Mouse (Mus musculus) CH12.LX (cell line): Measurements from ENCODE around the gene Ndufb4. TPM values are rescaled to one million over a fixed set of nuclear protein-coding genes. Genes with fewer than 3 reads are reported as not detected.

Source experiments
- DNase-seq: peaks from one replicate; pipeline ENCODE4 v3.0.0-alpha.2; 2013; ENCODE audit errors: extremely low read depth
- H3K27ac ChIP-seq: 2 replicates; pipeline ENCODE4 v1.5.1; 2012; ENCODE audit warnings: low read depth, mild to moderate bottlenecking, control low read depth, moderate library complexity; ENCODE audit not compliant: insufficient read depth
- H3K27me3 ChIP-seq: replicated peaks from 2 replicates; pipeline ENCODE3; 2012; ENCODE audit warnings: inconsistent platforms
- H3K36me3 ChIP-seq, 2 experiments: replicated peaks in 1 of 2; 2 replicates each; pipeline versions ENCODE3 to v1.6.1; 2012; ENCODE audit warnings: inconsistent platforms in 1 of 2, low read length in 1 of 2, mild to moderate bottlenecking in 1 of 2, mixed read lengths in 1 of 2, moderate library complexity in 1 of 2; ENCODE audit not compliant: control insufficient read depth in 1 of 2, insufficient read depth in 1 of 2
- H3K4me1 ChIP-seq, 2 experiments: 2 replicates each; pipeline ENCODE4 v1.6.1; 2012; ENCODE audit warnings: inconsistent platforms in 1 of 2, moderate library complexity in 1 of 2; ENCODE audit not compliant: insufficient read depth in 2 of 2, control insufficient read depth in 1 of 2
- H3K4me2 ChIP-seq: 2 replicates; pipeline ENCODE4 v1.6.1; 2012; ENCODE audit warnings: low read depth, mild to moderate bottlenecking, control low read depth; ENCODE audit not compliant: poor library complexity, insufficient read depth, severe bottlenecking
- H3K4me3 ChIP-seq, 3 experiments: fragments of 150-350 bp in 1 of 3; sonication (generic) in 1 of 3; replicated peaks in 1 of 3; 2 replicates each; pipeline versions ENCODE3 to v1.5.1; 2011 to 2012; ENCODE audit warnings: low read depth in 2 of 3, low read length in 2 of 3, mild to moderate bottlenecking in 2 of 3, moderate library complexity in 2 of 3, control low read depth in 1 of 3, improper control_type of control experiment in 1 of 3, inconsistent platforms in 1 of 3, mixed read lengths in 1 of 3; ENCODE audit not compliant: poor library complexity in 1 of 3
- H3K79me2 ChIP-seq: replicated peaks from 2 replicates; pipeline ENCODE4 v1.6.1; 2012; ENCODE audit warnings: mild to moderate bottlenecking, moderate library complexity; ENCODE audit not compliant: control insufficient read depth, poor library complexity, insufficient read depth, severe bottlenecking; ENCODE audit errors: extremely low read depth
- H3K9ac ChIP-seq: 2 replicates; pipeline ENCODE4 v1.6.1; 2012; ENCODE audit warnings: low read depth, mild to moderate bottlenecking, control low read depth, moderate library complexity; ENCODE audit not compliant: insufficient read depth
- H3K9me3 ChIP-seq: replicated peaks from 2 replicates; pipeline ENCODE3; 2012; ENCODE audit warnings: low read length, inconsistent platforms, mixed read lengths
- CTCF ChIP-seq, 2 experiments: IDR thresholded peaks in 1 of 2; conservative IDR thresholded peaks in 1 of 2; 2 replicates each; pipeline ENCODE4 v1.5.1; 2011 to 2012; ENCODE audit warnings: low read depth in 2 of 2, low read length in 2 of 2, improper control_type of control experiment in 1 of 2, inconsistent platforms in 1 of 2, mild to moderate bottlenecking in 1 of 2, moderate library complexity in 1 of 2
- ELF1 ChIP-seq: IDR thresholded peaks from 2 replicates; pipeline ENCODE4 v1.6.1; 2014; ENCODE audit warnings: low read depth, mild to moderate bottlenecking, inconsistent platforms, low read length, improper control_type of control experiment
- GABPA ChIP-seq: IDR thresholded peaks from 2 replicates; pipeline ENCODE4 v1.6.1; 2012; ENCODE audit warnings: low read depth, low read length, improper control_type of control experiment, inconsistent platforms; ENCODE audit not compliant: insufficient replicate concordance
- IRF4 ChIP-seq: IDR thresholded peaks from 2 replicates; pipeline ENCODE4 v1.6.1; 2014; ENCODE audit warnings: low read depth, mild to moderate bottlenecking, inconsistent platforms, low read length, improper control_type of control experiment
- JUN ChIP-seq: IDR thresholded peaks from 2 replicates; pipeline ENCODE4 v1.6.1; 2011; ENCODE audit warnings: low read depth, mild to moderate bottlenecking, low read length, improper control_type of control experiment, moderate library complexity; ENCODE audit not compliant: insufficient read depth
- JUND ChIP-seq: conservative IDR thresholded peaks from 2 replicates; pipeline ENCODE4 v1.6.1; 2011; ENCODE audit warnings: low read depth, low read length, improper control_type of control experiment
- KAT2A ChIP-seq: IDR thresholded peaks from 2 replicates; pipeline ENCODE4 v1.6.1; 2012; ENCODE audit warnings: low read length, improper control_type of control experiment, inconsistent platforms; ENCODE audit not compliant: insufficient replicate concordance
- MAFK ChIP-seq: IDR thresholded peaks from 2 replicates; pipeline ENCODE4 v1.6.1; 2011; ENCODE audit warnings: low read length, improper control_type of control experiment; ENCODE audit not compliant: insufficient replicate concordance
- MXI1 ChIP-seq: IDR thresholded peaks from 2 replicates; pipeline ENCODE4 v1.6.1; 2011; ENCODE audit warnings: mild to moderate bottlenecking, low read depth, low read length, improper control_type of control experiment
- NELFE ChIP-seq: IDR thresholded peaks from 2 replicates; pipeline ENCODE4 v1.6.1; 2011; ENCODE audit warnings: low read depth, low read length, improper control_type of control experiment
- NRF1 ChIP-seq: IDR thresholded peaks from 2 replicates; pipeline ENCODE4 v1.6.1; 2014; ENCODE audit warnings: low read depth, mild to moderate bottlenecking, inconsistent platforms, low read length, improper control_type of control experiment, moderate library complexity
- POLR2A ChIP-seq: IDR thresholded peaks from 2 replicates; pipeline ENCODE4 v1.6.1; 2011; ENCODE audit warnings: low read depth, mild to moderate bottlenecking, improper control_type of control experiment, low read length
- RAD21 ChIP-seq: IDR thresholded peaks from 2 replicates; pipeline ENCODE4 v1.6.1; 2011; ENCODE audit warnings: low read depth, mild to moderate bottlenecking, low read length, improper control_type of control experiment, moderate library complexity
- RCOR1 ChIP-seq: conservative IDR thresholded peaks from 2 replicates; pipeline ENCODE4 v1.6.1; 2012; ENCODE audit warnings: low read depth, mild to moderate bottlenecking, inconsistent platforms, low read length, improper control_type of control experiment
- SIN3A ChIP-seq: IDR thresholded peaks from 2 replicates; pipeline ENCODE4 v1.6.1; 2012; ENCODE audit warnings: low read length, improper control_type of control experiment, inconsistent platforms
- SMC3 ChIP-seq: IDR thresholded peaks from 2 replicates; pipeline ENCODE4 v1.6.1; 2011; ENCODE audit warnings: low read depth, low read length, improper control_type of control experiment
- TCF12 ChIP-seq: IDR thresholded peaks from 2 replicates; pipeline ENCODE4 v1.6.1; 2014; ENCODE audit warnings: low read depth, mild to moderate bottlenecking, inconsistent platforms, low read length, improper control_type of control experiment
- UBTF ChIP-seq: IDR thresholded peaks from 2 replicates; pipeline ENCODE4 v1.6.1; 2012; ENCODE audit warnings: low read depth, mild to moderate bottlenecking, inconsistent platforms, low read length, improper control_type of control experiment, moderate library complexity
- USF1 ChIP-seq: IDR thresholded peaks from 2 replicates; pipeline ENCODE4 v1.6.1; 2014; ENCODE audit warnings: low read depth, mild to moderate bottlenecking, inconsistent platforms, low read length, improper control_type of control experiment
- USF2 ChIP-seq: conservative IDR thresholded peaks from 2 replicates; pipeline ENCODE4 v1.6.1; 2011; ENCODE audit warnings: low read depth, low read length, improper control_type of control experiment
- ZC3H11A ChIP-seq: IDR thresholded peaks from 2 replicates; pipeline ENCODE4 v1.6.1; 2012; ENCODE audit warnings: low read depth, mild to moderate bottlenecking, inconsistent platforms, low read length, improper control_type of control experiment
- ZNF384 ChIP-seq: IDR thresholded peaks from 2 replicates; pipeline ENCODE4 v1.6.1; 2012; ENCODE audit warnings: low read depth, low read length, improper control_type of control experiment, inconsistent platforms
- dilution Hi-C: fragments of 300-500 bp; cut with MboI; formaldehyde crosslinking; loops from 2 replicates; pipeline ENCODE4 v1.14.3; 2020; ENCODE audit warnings: low sequenced_read_pairs; ENCODE audit not compliant: extremely low pct_unique_long_range_greater_than_20kb, extremely low pct_ligation_motif_present
- in situ Hi-C: fragments of 300-500 bp; cut with MboI; formaldehyde crosslinking; loops from 3 replicates; pipeline ENCODE4 v1.14.3; 2019; ENCODE audit warnings: low sequenced_read_pairs, low pct_ligation_motif_present, low pct_unique_long_range_greater_than_20kb, mixed read lengths
- polyA plus RNA-seq: library from polyadenylated mRNA; unstranded; fragments of >175 nt; gene quantifications from 2 replicates; pipeline ENCODE4 v1.2.1, GENCODE M21; 2012; ENCODE audit warnings: low read depth; ENCODE audit not compliant: insufficient read length
- total RNA-seq, 2 experiments: library from RNA; depleted of rRNA; stranded (reverse); fragments of 300-350 nt in 1 of 2; fragments of >200 nt in 1 of 2; gene quantifications; 2 replicates each; pipeline ENCODE4 v1.2.3; 2012 to 2014

Ndufb4 gene
- total and polyA plus RNA-seq, 3 experiments = 51.8 to 97.4 (median 70.7) TPM

- Histone ChIP-seq H3K9me3 (no peaks in the 10 kb centered on the region), H3K27ac (no peak overlapping the region), H3K36me3 (no peaks in the 10 kb centered on the region), H3K4me2 (no peak overlapping the region), H3K4me1 (peaks cover 2 to 3% of the 10 kb centered on the region in 2 experiments; a peak in 1 of 4 replicates), H3K9ac (no peak overlapping the region), H3K4me3 (no peak overlapping the region), H3K79me2 (no peaks in the 10 kb centered on the region), H3K27me3 (no peaks in the 10 kb centered on the region)
- dilution Hi-C loops = no loop called here
- TF ChIP-seq IRF4 = peak; percentile 68; the same call in 1 of the 2 replicates
- peak; percentile 78 for TF ChIP-seq SMC3
- TF ChIP-seq RAD21 = peak; percentile 66
- peak in 1 of 2 experiments; percentile 70; a peak in 2 of 4 replicates for TF ChIP-seq CTCF (conservative IDR thresholded peaks at IDR 0.05 in 1 of 2, IDR thresholded peaks at IDR 0.05 in 1 of 2; ENCODE audit: low read depth in 2 of 2, low read length in 2 of 2)
- no peak for TF ChIP-seq POLR2A
- in situ Hi-C loops = no loop called here
- peak; percentile 50 for DNase-seq
These were observed 18.1 kb downstream of the Ndufb4 start for GRCm38 (mm10) chr16:37636107-37636506.

DNA sequence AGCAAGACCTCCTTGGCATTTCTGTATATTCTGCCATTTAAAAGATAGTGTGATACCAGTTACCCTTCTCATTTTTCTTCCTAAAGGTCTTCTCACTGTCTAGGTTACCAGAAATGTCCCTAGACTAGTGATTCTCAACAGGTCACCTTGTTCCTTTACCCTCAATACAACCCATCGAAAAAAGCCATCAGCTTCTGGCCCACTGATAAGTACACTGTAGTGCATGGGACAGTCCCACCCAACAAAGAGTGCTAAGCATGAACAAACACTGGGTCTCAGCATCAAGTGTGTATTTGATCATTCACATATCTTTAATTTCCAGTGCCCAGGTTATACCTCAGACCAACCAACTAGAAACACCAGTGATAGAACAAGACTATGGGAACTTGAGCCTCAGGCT, 19.2 kb downstream of the Ndufb4 start:
- Histone ChIP-seq H3K9me3 (no peaks in the 10 kb centered on the region), H3K4me2 (no peak overlapping the region), H3K4me1 (0 out of 4 replicates have a peak, but pooled peaks cover 3% of the 10 kb centered on the region in 2 experiments), H3K27me3 (no peaks in the 10 kb centered on the region), H3K79me2 (no peaks in the 10 kb centered on the region), H3K4me3 (no peak overlapping the region), H3K36me3 (no peaks in the 10 kb centered on the region), H3K27ac (no peak overlapping the region), H3K9ac (no peak overlapping the region)
- in situ Hi-C loops = no loop called here
- TF ChIP-seq USF2 = no peak
- TF ChIP-seq USF1 = no peak
- TF ChIP-seq RCOR1 = no peak
- no peak for TF ChIP-seq JUND
- no peak for TF ChIP-seq MAFK
- TF ChIP-seq SIN3A = no peak
- no peak for TF ChIP-seq CTCF (conservative IDR thresholded peaks at IDR 0.05 in 1 of 2, IDR thresholded peaks at IDR 0.05 in 1 of 2; ENCODE audit: low read depth in 2 of 2, low read length in 2 of 2)
- no peak for TF ChIP-seq ZNF384
- no peak for TF ChIP-seq UBTF
- no peak for TF ChIP-seq ELF1
- TF ChIP-seq KAT2A = no peak
- no peak for TF ChIP-seq TCF12
- TF ChIP-seq NELFE = no peak
- TF ChIP-seq ZC3H11A = no peak
- no peak for TF ChIP-seq NRF1
- no peak for TF ChIP-seq IRF4
- no peak for TF ChIP-seq MXI1
- TF ChIP-seq JUN = no peak
- no peak for TF ChIP-seq GABPA
- dilution Hi-C loops = no loop called here
- DNase-seq = no peak
